Mouse (Mus musculus): ENCODE data around the gene Cdh23.

GRCm38 (mm10) chr10:60705134-60705533, 8.8 kb upstream of the Cdh23 start:
- no peak for TF ChIP-seq CTCF (IDR thresholded peaks at IDR 0.05; ENCODE audit: low read depth)
- TF ChIP-seq EP300 (IDR thresholded peaks at IDR 0.05; ENCODE audit: low read depth), result no peak

Data from heart, postnatal 0 days (tissue).